Mouse (Mus musculus) right cerebral cortex, postnatal 10 days (tissue): ENCODE measurements around the gene Eif2ak4.

ENCODE experiments used
- DNase-seq, 2 experiments: peaks; one replicate each; pipeline ENCODE4 v3.0.0; 2021; ENCODE audit warnings: low spot score in 2 of 2

The Eif2ak4 gene

GRCm38 (mm10) chr2:118404336-118404735 lies 15.9 kb downstream of the Eif2ak4 start:
- DNase-seq = no peak

- no peak for DNase-seq
These were observed 17.1 kb downstream of the Eif2ak4 start for GRCm38 (mm10) chr2:118405568-118405967.

DNA sequence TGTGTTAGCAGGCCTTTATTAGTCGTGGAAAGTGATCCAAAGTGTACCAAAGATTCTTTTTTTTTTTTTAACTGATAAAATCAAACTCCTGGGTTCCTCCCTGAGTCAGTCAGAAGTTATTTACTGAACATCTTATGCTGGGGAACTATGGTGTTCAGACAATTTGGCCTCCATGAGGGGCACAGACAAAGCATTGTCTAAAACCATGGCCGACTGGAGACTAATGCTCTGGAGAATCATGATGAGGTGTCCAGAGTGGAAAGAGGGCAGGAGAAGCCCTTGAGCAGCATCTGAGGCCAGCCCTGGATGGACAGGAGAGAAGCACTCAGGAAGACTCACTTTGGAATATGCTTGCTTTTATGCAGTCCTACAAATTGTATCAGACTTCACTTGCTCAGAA lies 18.4 kb downstream of the Eif2ak4 start:
- DNase-seq = no peak

DNA sequence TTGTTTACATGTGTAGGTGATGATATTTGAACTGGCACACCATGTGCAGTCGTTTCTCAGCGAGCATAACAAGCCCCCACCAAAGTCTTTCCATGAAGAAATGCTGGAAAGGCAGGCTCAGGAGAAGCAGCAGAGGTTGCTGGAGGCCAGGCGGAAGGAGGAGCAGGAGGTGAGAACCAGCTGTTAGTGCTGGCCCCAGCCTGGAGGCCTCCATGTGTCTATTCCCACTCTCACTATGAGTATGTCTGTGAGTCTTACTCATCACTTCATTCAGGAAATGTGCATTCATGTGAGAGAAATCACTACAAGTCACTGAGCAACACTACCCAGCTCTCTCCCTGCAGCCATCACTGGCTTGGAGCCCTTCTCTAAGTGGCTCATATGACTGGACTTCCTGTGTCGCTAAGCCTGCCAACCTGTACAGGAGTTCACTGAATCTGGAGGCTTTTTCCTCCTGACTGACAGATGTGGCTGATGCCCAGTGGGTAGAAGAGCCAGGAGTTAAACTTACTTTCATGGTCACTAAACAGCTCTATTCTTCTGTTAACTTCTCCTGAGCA lies 20.0 kb downstream of the Eif2ak4 start:
- DNase-seq = no peak

DNA sequence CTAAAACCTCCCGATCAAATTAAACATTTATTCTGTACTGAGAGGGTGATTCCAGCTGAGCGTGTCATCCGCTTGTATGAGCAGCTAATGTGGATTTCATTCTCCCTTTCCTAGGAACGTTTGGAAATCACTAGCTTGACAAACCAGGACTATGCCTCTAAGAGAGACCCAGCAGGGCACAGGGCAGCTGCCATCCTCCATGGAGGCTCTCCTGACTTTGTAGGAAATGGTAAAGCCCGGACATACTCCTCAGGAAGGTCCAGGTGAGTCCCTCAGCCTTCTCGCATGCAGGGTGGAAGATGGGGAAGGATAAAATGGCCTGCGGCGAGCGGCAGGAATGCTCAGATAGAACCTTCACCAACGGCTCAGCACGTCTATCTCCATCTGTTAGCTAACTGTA lies 24.4 kb downstream of the Eif2ak4 start:
- DNase-seq = no peak

DNA sequence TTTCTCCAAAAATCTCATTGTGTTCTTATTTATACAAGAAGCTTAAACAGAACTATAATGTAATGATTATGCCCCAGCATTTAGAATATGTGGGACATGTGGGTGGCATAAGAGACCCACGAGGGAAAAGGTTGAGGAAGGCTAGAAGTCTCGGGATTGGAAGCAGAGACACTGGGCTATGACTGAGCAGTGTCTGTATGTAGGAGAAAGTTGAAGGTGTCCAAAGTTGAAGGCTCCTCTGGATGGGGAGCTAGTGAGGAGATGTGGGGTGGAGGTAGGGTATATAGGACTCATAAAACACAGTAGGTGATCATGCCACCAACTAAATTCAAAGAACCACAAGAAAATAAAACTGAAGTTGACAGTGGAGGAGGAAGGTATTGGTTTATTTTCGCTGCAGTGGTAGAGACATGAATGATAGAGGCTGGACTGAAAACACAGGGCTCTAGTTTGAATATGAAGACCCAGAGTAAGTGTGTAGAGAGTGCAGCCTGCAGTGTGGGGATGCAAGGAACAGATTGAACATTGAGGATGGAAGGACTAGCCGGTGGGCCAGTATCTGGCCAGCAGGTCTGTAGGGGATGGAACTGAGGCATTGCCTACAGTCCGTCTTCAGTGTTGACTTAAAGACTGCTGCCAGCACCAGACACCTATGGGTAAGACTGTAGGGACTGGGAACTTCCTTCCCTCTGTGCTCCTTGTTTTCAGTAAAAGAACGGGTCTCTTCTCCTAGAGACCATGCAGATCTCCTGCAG lies 27.4 kb downstream of the Eif2ak4 start:
- no peak for DNase-seq

DNA sequence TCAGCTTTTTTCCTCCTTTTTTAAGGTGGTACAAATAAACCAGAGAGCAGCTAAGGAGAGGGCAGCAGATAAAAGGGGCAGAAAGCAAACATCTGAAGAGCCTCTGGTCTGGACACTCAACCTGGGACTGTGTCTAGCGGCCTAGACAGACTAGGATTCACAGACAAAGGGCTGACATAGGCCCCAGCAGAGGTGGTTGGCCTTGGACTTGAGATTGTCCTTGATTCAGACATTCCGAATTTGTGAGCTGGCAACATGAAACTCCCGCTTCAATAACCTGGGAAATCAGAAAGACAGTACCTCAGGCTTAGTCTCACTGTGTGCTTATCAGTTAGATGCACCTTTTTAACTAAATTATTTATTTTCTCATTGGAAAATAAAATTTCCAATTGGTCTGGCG lies 29.7 kb downstream of the Eif2ak4 start:
- no peak for DNase-seq

DNA sequence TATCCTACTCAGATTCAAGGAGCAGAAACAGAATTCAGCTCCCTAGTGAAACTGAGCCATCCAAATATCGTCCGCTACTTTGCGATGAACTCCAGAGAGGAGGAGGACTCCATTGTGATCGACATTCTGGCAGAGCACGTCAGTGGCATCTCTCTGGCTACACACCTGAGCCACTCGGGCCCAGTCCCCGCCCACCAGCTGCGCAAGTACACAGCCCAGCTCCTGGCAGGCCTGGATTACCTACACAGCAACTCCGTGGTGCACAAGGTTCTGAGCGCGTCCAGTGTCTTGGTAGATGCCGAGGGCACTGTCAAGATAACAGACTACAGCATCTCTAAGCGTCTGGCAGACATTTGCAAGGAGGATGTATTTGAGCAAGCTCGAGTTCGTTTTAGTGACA lies 33.5 kb downstream of the Eif2ak4 start:
- no peak for DNase-seq

GRCm38 (mm10) chr2:118422385-118422784 lies 34.0 kb downstream of the Eif2ak4 start:
- no peak for DNase-seq

DNA sequence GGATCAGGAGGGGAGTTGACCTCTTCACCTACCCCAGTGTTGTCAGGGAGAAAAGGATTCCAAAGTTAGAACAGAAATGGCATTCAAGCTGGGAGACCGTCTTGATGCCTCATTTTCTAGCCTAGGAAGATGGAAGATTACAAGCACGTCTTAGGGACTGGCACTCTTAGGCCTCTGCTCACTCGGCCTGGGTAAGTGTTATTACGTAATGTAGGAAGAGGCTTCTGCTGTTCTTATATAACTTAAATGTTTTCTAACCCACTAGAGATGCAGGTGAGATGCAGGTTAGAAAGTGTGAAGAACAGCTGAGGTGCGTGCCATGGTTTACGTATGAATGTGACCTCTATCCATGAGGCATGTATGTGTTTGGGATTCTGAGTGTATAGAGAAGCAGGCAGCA lies 39.9 kb downstream of the Eif2ak4 start:
- DNase-seq = no peak

GRCm38 (mm10) chr2:118429297-118429696 lies 40.9 kb downstream of the Eif2ak4 start:
- DNase-seq = no peak

DNA sequence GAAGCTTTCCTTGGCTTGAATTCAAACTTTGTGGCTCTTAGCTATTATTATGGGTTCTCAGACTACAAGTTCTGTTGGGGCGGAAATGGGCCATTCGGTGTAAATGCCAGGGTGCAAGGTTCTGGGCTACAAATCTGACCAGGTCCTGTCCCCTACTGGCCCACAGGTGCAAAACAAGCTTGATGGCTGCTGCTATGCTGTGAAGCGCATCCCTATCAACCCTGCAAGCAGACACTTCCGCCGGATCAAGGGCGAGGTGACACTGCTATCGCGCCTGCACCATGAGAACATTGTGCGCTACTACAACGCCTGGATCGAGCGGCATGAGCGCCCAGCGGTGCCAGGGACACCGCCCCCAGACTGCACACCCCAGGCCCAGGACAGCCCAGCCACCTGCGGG lies 42.2 kb downstream of the Eif2ak4 start:
- no peak for DNase-seq

- no peak for DNase-seq
These were observed 43.2 kb downstream of the Eif2ak4 start for GRCm38 (mm10) chr2:118431589-118431988.

DNA sequence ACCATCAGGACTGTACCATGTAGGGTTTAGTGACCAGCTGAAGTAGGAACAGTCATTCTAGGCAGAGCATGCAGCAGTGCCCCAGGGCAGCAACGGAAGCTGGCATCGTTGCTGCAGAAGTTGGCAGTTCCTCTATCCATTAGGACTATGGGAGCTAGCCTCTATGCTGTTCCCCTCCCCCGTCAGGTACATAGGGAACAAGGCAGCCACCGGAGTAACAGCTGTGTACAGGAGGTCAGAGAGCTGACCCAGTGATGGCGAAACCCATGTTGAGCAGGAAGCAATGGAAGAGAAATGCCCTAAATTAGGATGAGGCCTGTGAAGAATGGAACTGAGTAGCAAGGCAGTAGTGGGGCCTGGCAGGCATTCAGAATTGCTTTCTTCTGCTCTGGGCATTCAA lies 53.8 kb downstream of the Eif2ak4 start:
- no peak for DNase-seq

DNA sequence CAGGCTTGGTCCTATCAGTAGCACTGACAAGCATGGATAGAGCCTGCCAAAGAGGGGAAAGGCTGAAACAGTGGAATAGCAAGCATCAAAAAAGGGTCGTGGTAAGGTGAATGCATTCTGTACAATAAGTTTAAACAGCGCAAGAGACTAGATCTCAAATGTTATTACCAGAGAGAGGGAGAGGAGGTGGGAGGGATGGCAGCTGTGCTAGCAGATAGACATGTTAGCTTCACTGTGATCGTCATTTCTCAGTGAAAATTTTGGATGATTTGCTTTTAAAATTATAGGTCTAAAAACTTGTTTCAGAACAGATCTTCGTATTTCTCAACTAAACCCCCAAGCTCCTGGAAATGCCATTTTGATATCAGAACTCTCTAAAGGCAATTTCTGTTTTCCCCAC lies 54.3 kb downstream of the Eif2ak4 start:
- DNase-seq = no peak

GRCm38 (mm10) chr2:118445696-118446674 lies 57.6 kb downstream of the Eif2ak4 start:
- peak; percentile 76 to 78 for DNase-seq

DNA sequence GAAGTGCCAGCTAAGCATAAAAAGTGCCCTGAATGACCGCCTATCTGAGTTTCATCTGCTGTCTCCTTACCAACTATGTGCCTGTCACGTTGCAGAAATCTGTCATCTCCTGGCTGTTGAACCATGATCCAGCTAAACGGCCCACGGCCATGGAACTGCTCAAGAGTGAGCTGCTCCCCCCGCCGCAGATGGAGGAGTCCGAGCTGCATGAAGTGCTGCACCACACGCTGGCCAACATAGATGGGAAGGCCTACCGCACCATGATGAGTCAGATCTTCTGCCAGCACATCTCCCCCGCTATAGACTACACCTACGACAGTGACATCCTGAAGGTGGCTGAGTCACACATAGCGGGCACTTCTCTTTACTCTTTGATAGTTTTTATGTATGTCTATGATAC lies 59.8 kb downstream of the Eif2ak4 start:
- no peak for DNase-seq

DNA sequence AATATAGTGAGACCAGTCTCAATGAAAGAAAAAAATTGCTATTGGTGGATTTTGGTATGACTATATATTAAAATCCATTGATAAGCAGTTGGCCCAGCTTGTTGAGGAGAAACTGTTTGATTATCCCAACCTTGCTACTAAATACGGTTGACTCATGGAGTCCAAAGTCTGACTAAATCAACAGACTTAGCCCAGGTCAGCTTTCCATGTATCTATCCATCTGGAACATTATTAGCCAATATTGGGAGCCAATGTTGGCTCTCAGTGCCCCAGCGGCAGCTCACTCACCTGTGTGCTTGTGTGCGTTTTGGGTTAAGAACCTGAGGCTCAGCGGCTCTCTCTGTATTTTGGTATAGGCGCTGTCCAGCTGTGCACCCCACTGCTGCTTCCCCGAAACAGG lies 62.6 kb downstream of the Eif2ak4 start:
- DNase-seq = no peak

DNA sequence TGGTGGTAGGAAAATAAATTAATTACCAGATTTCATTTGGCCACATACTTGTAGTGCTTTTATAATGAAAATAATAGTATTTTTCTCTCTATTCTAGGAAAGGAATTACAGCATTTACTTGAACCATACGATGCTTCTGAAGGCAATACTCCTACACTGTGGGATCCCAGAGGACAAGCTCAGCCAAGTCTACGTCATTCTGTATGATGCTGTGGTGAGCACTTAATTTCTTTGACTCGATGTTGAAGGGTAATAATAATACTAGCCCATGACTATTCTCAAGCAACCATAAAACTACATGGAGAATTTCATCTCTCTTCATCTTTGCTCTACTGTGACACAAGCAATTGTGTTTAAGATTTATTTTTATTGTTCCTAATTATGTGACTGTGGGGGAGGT lies 68.6 kb downstream of the Eif2ak4 start:
- DNase-seq = no peak

DNA sequence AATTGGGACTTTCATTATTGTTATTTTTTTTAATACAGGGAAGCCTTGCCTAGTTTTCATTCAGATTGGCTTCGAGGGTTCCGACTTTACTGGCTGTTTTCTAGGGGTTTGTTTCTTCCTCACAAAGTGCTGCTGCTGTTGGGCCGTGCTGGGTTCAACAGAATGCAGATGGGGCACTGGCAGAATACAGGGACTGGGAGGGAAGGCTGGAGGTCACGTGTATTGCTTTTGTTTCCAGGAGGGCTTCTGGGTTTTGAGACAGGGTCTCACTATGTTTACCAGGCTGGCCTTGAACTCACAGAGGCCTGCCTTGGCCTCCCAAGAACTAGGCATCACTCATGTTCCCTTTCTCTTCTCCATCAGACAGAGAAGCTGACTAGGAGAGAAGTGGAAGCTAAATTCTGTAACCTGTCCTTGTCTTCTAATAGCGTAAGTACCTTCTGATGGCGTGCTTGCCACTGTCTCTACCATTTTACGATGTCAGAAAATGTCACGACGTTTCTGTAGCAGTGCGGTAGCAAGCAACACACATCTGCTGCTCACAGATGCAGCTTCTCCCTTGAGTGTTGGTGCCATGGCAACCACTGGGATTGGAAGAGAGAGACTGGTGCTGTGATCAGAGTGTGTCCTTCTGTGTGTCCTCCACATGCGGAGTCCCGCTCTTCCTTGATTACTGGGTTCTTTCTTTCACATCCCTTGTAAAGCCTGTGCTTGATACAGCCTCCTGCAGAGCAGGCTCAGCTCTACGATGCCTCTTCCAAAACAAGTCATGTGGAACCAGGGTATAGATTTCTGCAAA lies 69.2 kb downstream of the Eif2ak4 start:
- peak; percentile 72 to 87 for DNase-seq

GRCm38 (mm10) chr2:118461480-118462165 lies 73.2 kb downstream of the Eif2ak4 start:
- DNase-seq = no peak
